Mouse (Mus musculus) left cerebral cortex, postnatal 36 days (tissue): ENCODE measurements around the gene Ppih. TPM values are rescaled to one million over a fixed set of nuclear protein-coding genes. Genes with fewer than 3 reads are reported as not detected.
"Not testable (repeated sequence)": the region's sequence is repeated elsewhere in the genome, so short reads cannot be mapped to it uniquely, and the experiment has no call there.

Experiments
- DNase-seq, 2 experiments: peaks; one replicate each; pipeline ENCODE4 v3.0.0; 2021 to 2022; ENCODE audit warnings: low spot score in 2 of 2, mixed read lengths in 1 of 2
- intact Hi-C: fragments of 180-260 bp; cut with DNase I; formaldehyde crosslinking; loops from one replicate; pipeline ENCODE4 v1.15.1; 2025
- total RNA-seq, 2 experiments: library from RNA; stranded (reverse); gene quantifications; 2 replicates each; pipeline ENCODE4 v1.2.3; 2021

Gene Ppih
- total RNA-seq, 2 experiments from 2014 or later = 15.2 to 16.2 TPM

- peak; percentile 39 to 44 for DNase-seq
- intact Hi-C loops = loop anchor here (2.0 to 5.0 kb wide), 2 partner anchors 27 to 46 kb away; partner anchors contain the start of gene Ppih
Measured at GRCm38 (mm10) chr4:119293574-119294258, 26.6 kb downstream of the Ppih start.

- intact Hi-C loops = loop anchor here (5.0 kb wide), 1 partner anchor 46 kb away; no protein-coding TSS in a partner anchor
- peak; percentile 52 to 68 for DNase-seq
Measured at GRCm38 (mm10) chr4:119292771-119293573, 27.4 kb downstream of the Ppih start.

- DNase-seq = no peak
- intact Hi-C loops = loop anchor here (5.0 kb wide), 1 partner anchor 45 kb away; no protein-coding TSS in a partner anchor
Measured at GRCm38 (mm10) chr4:119291921-119292320, 28.4 kb downstream of the Ppih start.

DNA sequence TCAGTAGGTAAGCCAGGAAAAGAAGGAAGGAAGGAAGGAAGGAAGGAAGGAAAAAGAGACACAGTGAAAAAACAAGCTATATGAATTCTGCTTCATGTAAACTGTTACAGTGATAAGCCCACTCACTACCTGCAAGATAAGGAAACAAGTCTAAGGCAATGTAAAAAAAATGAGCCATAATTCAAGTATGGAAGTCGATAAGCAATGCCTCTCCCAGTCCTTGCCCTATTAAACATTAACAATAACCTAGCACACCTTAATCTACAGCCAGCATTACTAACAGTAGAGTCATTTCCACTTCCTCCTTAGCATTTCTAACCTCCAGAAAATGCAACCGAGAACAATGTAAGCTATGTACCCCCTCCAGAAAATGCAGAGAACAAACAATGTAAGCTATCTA is 35.0 kb downstream of the Ppih start:
- intact Hi-C loops = no loop called here
- no peak for DNase-seq

DNA sequence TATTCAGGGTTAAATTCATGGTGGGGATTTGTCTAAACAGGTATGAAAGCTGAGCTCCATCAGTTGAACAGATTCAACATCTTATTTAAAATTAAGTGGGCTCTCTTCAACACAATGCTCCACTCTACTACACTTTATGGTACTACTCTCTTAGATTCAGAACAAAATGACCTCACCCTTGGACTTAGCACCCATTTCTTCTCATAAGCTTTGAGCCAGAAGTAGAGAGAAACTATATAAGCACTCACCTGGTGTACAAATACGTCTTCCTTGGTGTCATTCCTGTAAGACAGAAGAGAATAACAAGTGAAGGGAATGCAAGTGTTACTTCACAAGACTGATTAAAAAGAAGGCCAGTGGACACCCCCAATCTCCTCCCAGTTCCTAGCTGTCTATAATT is 35.5 kb downstream of the Ppih start:
- DNase-seq = no peak
- intact Hi-C loops = no loop called here

- DNase-seq, intact Hi-C loops: not testable (repeated sequence)
Measured at GRCm38 (mm10) chr4:119278784-119279183, 41.6 kb downstream of the Ppih start.

- no peak for DNase-seq
- intact Hi-C loops = no loop called here
Measured at GRCm38 (mm10) chr4:119275726-119276125, 44.6 kb downstream of the Ppih start.

- intact Hi-C loops = no loop called here
- DNase-seq = no peak
Measured at GRCm38 (mm10) chr4:119275226-119275625, 45.1 kb downstream of the Ppih start.

GRCm38 (mm10) chr4:119274627-119275026 is 45.7 kb downstream of the Ppih start:
- intact Hi-C loops = no loop called here
- DNase-seq = no peak

- intact Hi-C loops = no loop called here
Measured at GRCm38 (mm10) chr4:119266606-119267005, 53.7 kb downstream of the Ppih start.

DNA sequence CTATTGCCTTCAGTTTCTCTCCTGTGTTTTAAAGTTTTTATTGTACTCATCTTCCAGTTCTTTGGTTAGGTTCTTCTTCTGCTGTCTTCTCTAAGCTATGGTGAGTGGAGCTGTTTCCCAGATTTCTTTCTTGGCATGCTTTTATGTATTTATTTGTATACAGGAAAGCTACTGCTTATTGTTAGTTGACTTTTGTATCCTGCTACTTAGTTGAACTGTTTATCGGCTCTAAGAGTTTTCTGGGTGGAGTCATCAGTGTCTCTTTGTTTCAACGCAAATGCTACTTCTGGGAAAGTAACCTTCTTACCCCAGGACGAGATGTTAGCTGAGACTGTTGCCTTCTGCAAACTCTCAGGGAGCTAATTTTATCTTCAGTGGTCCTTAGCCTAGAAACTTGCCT is 56.9 kb downstream of the Ppih start:
- intact Hi-C loops = no loop called here
- DNase-seq = no peak

More at GRCm38 (mm10) chr4:119266606-119267005, 53.7 kb downstream of the Ppih start:
- no peak for DNase-seq

GRCm38 (mm10) chr4:119262483-119262882 is 57.9 kb downstream of the Ppih start:
- no peak for DNase-seq
- intact Hi-C loops = no loop called here

DNA sequence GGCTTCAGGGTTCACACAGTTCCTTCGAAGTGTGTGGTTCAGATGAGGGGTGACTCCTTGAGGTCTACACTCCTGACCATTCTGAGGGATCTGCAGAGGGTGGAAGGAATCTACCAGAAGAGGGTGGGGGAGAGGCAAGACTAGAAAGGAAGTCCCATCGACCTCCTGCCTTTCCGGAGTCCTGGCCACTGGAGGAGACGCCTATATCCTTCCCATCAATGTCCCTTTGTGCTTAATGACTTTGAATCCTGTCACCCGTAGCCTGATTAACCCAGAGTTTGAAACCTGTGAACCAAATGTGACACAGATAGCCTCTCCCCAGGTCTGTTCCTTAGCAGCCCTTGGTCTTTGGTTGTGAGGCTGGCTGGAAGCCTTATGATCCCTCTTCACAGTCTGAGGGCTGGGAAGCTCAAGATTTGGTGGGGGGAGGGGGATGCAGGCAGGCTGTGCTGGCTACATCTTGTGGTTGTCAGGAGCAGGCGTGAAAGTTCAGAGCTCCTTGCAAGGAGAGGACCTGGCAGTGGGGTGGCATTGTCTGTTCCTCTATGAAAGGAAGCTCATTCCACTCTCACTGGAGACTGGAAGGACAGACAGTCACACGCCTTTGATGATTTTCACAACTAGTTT is 59.1 kb downstream of the Ppih start:
- intact Hi-C loops = no loop called here
- DNase-seq = no peak

DNA sequence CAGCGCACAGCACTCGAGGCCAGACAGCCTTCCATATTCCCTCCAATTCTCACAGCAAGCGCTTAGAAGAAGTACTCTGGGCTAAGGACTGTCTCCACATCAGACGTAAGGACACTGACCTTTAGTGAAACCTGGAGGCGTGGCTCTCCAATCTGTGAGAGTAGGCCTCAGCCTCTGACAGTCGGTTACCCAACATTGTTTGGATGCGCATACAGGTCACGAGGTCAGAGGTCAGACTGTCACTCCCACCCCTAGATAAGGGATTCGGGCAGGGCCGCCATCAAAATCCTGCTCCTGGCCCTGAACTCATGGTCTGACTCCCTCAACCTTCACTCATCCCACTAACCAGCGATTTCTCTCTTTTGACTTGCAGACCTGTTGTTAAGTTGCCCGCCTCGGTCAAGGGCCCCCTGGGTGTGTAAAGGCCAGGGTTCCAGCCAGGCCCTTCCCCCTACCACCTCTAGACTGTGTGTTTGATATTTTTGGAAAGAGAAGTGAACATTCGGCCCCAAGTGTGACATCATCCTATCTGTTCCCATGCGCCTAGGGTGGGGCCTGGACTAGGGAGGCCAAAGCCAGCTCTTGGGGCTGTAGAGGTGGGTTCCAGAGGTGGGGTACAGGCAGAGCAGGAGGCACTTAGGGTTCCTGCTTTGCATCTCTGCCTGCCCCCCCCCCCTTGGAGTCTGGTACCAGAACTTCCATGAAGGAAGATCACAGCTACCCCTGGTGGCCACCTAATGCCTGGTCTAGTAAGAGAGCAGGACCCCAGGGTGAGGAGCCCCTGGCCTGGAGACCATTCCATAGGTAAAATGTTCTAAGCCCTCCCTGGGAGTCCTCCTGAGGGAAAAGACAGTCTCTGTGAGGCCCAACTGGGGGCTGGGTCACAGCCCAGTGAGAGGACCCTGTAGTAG is 60.7 kb downstream of the Ppih start:
- intact Hi-C loops = no loop called here
- DNase-seq = no peak

DNA sequence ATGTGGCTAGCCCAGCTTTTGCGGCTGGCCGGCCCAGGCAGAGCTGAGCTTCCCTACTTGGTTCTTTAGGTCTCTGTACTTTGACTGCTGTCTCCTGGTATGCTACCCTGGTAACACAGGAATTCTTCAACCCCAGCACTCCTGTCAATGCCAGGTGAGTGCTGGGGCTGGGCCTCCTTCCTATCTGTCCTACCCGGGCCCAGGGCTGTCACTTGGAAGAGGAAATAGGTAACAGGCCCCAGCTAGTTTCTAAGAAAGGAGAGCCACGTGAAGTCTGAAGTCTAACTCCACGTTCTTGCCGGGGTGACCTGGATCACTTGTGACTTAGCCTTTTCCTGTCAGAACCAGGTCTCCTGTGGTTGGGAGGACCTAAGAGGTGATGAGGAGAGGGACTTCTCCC is 63.3 kb downstream of the Ppih start:
- intact Hi-C loops = no loop called here
- DNase-seq = no peak

DNA sequence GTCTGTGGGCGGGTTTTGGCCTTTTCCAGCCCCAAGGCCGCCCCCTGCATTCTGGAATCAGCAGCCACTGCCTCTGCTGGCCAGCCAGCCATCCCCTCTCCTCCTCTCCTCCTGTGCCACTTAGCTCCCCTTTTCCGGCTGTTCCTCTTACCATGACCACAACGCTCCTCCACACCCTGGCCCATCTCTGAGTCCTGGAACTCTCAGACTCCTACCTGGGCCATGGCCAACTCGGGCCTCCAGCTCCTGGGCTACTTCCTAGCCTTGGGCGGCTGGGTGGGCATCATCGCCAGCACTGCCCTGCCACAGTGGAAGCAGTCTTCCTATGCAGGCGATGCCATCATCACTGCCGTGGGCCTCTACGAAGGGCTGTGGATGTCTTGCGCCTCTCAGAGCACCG is 65.0 kb downstream of the Ppih start, which contains the start of gene Cldn19:
TSS of gene Cldn19 (plus strand) at position 64 of the 400 bp plus-strand sequence.
- intact Hi-C loops = no loop called here
- DNase-seq = no peak

- intact Hi-C loops = no loop called here
- peak in 1 of 2 experiments; percentile 57 for DNase-seq
Measured at GRCm38 (mm10) chr4:119254012-119254618, 66.2 kb downstream of the Ppih start.

DNA sequence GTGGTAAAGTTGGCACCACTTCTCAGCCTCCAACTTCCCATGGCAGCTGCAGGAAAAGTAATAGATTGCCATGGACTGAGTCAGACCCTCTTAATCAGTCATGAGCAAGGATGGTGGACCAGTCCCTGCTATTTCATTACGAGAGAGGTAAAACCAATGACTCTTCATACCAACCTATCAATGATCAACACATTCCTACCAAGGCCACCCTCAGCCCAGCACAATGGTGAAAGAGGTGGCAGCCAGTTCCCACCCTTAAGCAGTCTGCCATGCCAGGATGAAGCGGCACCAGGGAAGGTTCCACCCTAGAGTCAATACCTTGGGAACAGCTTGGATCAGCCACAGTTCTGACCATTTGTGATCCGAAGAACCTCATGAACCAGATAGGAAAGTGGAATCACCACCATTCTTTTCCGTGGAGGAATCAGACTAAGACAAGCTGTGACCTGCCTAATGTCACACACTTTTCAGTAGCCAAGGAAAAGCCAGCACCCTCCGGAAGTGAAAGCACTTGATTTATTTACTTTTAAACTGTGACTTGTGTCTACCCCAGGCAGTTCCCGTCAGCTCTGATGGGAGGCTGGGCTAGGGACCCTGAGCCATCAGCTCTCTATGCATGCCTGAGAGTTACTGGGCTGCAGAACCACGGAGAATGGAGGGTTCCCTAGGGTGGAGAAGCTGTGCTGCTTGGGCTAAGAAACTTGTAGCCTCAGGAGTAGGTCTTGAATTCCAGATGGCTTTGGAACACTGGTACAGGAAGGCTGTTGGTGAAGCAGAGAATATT is 68.1 kb downstream of the Ppih start:
- intact Hi-C loops = no loop called here
- no peak for DNase-seq
